Mouse (Mus musculus) heart, adult 2 months (tissue): ENCODE data around the gene Mxd4.

Experiments
- CTCF ChIP-seq: fragments of 200-600 bp; IDR thresholded peaks from 2 replicates; pipeline ENCODE4 v1.8.1; 2022; ENCODE audit warnings: antibody characterized with exemption, mild to moderate bottlenecking, moderate library complexity
- EP300 ChIP-seq: fragments of 200-500 bp; IDR thresholded peaks from 2 replicates; pipeline ENCODE4 v1.6.1; 2011; ENCODE audit warnings: low read depth, low read length, control low read depth; ENCODE audit not compliant: insufficient read depth
- POLR2A ChIP-seq: fragments of 200-500 bp; IDR thresholded peaks from 2 replicates; pipeline ENCODE4 v1.6.1; 2011; ENCODE audit warnings: mild to moderate bottlenecking, low read depth, low read length, control low read depth; ENCODE audit not compliant: insufficient read depth

DNA sequence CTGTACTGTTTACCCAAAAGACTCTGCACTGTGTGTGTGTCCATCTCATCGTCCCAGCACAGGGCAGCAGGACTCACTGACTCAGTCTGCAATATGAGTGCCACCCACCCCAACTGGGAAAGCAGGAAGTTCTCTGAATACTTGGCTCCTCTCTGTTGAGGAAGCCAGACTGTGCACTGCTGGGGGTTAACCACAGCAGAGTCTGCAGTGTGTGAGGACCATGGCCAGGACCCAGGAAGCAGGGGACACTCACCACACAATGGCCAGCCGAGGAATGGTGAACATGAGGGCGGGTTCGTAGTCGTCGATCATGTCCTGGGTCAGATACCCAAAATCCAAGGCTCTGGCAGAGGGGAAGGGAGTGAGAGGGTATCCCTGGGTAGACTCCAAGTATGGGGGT lies 44.4 kb upstream of the Mxd4 start:
- TF ChIP-seq CTCF (no peak), EP300 (no peak), POLR2A (no peak)
